Mouse (Mus musculus) liver, embryonic 12.5 days (tissue): ENCODE results near the gene Epha3. TPM values are rescaled to one million over a fixed set of nuclear protein-coding genes. Genes with fewer than 3 reads are reported as not detected.

Experiments used
- ATAC-seq: fragments of 200-750 bp; cut with Nextera tagmentation; 2 replicates; pipeline ENCODE4 v1.8.0; 2017; ENCODE audit warnings: moderate number of reproducible peaks, mild to moderate bottlenecking, moderate library complexity
- H3K27ac ChIP-seq: fragments of 300-500 bp; sonication (generic); 2 replicates; pipeline ENCODE4 v1.5.1; 2016; ENCODE audit warnings: mild to moderate bottlenecking
- H3K27me3 ChIP-seq: fragments of 300-500 bp; sonication (generic); replicated peaks from 2 replicates; pipeline ENCODE4 v1.6.1; 2016; ENCODE audit warnings: mild to moderate bottlenecking, moderate library complexity
- H3K36me3 ChIP-seq: fragments of 300-500 bp; sonication (generic); 2 replicates; pipeline ENCODE4 v1.6.1; 2016; ENCODE audit warnings: mild to moderate bottlenecking, moderate library complexity
- H3K4me1 ChIP-seq: fragments of 300-500 bp; sonication (generic); 2 replicates; pipeline ENCODE4 v1.6.1; 2016
- H3K4me2 ChIP-seq: fragments of 300-500 bp; sonication (generic); 2 replicates; pipeline ENCODE4 v1.6.1; 2016; ENCODE audit warnings: mild to moderate bottlenecking, moderate library complexity
- H3K4me3 ChIP-seq: fragments of 300-500 bp; sonication (generic); 2 replicates; pipeline ENCODE4 v1.5.1; 2016; ENCODE audit warnings: mild to moderate bottlenecking, moderate library complexity
- H3K9ac ChIP-seq: fragments of 300-500 bp; sonication (generic); 2 replicates; pipeline ENCODE4 v1.6.1; 2016; ENCODE audit warnings: mild to moderate bottlenecking, moderate library complexity
- H3K9me3 ChIP-seq: fragments of 300-500 bp; sonication (generic); replicated peaks from 2 replicates; pipeline ENCODE4 v1.6.1; 2016; ENCODE audit warnings: mild to moderate bottlenecking, moderate library complexity
- WGBS: fragments of 180-500 bp; shearing (Covaris S2); methylation state at CpG from one replicate; pipeline ENCODE4 v1.1.7; 2016; ENCODE audit not compliant: insufficient replicate concordance; 5-methylcytosine and 5-hydroxymethylcytosine counted together
- polyA plus RNA-seq: library from polyadenylated mRNA; unstranded; fragments of >200 nt; fragmentation: Nextera tagmentation; extraction: Ambion mirVana; gene quantifications from 2 replicates; pipeline ENCODE4 v1.2.1, GENCODE M21; 2016

Gene Epha3
- 2.3 and 2.9 TPM in 2 replicates for polyA plus RNA-seq

DNA sequence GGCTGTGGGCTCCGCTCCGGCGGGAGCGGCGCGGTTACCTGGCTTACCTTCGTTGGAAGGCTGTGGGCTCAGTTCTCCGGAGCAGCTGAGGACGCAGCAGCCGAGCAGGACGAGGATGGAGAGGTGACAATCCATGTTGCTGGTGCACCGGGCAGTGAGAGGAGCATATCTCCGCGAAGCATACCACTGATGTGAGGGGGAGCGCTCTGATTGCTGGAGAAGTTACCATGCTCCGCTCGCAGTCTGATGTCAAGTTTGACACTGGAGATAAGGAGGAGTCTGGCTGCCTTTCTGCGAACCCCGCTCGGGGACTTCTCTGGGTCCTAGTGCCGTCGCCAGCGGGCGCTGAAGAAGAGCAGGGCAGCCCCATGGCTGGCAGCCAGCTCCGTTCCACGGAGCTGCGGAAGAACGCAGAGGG lies at the start of gene Epha3:
Gene Epha3, minus strand, starts transcription at position 263 of the 418 bp plus-strand sequence.
- Histone ChIP-seq H3K4me1 (0 out of 2 replicates have a peak, but pooled peaks cover 3% of the 10 kb centered on the region), H3K27ac (no peak within 1 kb of the TSS), H3K9me3 (no peaks in the 10 kb centered on the region), H3K9ac (no peak within 1 kb of the TSS), H3K4me3 (peak within 1 kb of the TSS; percentile 41), H3K36me3 (no peaks in the 10 kb centered on the region), H3K27me3 (peaks cover 11% of the 10 kb centered on the region), H3K4me2 (peak within 1 kb of the TSS; percentile 59)
- 0% methylated on average over 28 of the region's 28 CpGs for WGBS
- ATAC-seq, result peak; percentile 40; the same call in 1 of the 2 replicates

- Histone ChIP-seq H3K9ac (no peak overlapping the region), H3K4me3 (no peak overlapping the region), H3K27ac (no peak overlapping the region), H3K4me2 (no peak overlapping the region), H3K9me3 (no peaks in the 10 kb centered on the region), H3K4me1 (no peaks in the 10 kb centered on the region), H3K36me3 (no peaks in the 10 kb centered on the region), H3K27me3 (no peaks in the 10 kb centered on the region)
- WGBS, result 56% methylated on average over 13 of the region's 13 CpGs
- ATAC-seq, result no peak
Observed at GRCm38 (mm10) chr16:63903425-63903824, 39.5 kb upstream of the Epha3 start.

DNA sequence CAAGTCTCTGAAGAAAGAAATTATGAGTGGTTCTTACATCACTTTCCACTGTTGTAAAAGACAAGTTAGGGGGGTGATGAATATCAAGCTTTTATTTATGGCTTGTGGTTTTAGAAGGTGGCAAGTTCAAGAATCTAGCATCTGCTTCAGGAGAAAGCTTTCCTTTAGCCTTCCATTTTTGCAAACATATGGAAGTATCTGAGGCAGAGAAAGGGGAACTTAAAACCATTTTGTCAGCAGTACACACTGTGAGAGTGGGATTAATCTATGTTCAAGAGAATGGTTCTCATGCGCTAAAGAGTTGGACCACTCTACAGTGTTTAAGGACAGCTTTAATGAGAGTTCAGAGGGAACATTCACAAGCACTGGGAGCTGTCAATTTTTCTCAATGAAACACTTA lies 17.2 kb upstream of the Epha3 start:
- no peak overlapping the region for H3K4me3 ChIP-seq
- H3K36me3 ChIP-seq, result no peaks in the 10 kb centered on the region
- ATAC-seq, result no peak
- no peak overlapping the region for H3K27ac ChIP-seq
- H3K9me3 ChIP-seq, result no peaks in the 10 kb centered on the region
- no peaks in the 10 kb centered on the region for H3K27me3 ChIP-seq
- H3K4me2 ChIP-seq, result no peak overlapping the region
- 86% methylated on average over 1 of the region's 1 CpGs for WGBS
- H3K9ac ChIP-seq, result no peak overlapping the region
- H3K4me1 ChIP-seq, result no peaks in the 10 kb centered on the region

GRCm38 (mm10) chr16:63872313-63872712 lies 8.3 kb upstream of the Epha3 start:
- WGBS, result 9% methylated on average over 7 of the region's 7 CpGs
- H3K9ac ChIP-seq, result no peak overlapping the region
- H3K27me3 ChIP-seq, result no peaks in the 10 kb centered on the region
- no peaks in the 10 kb centered on the region for H3K36me3 ChIP-seq
- no peaks in the 10 kb centered on the region for H3K4me1 ChIP-seq
- no peak for ATAC-seq
- H3K9me3 ChIP-seq, result no peaks in the 10 kb centered on the region
- no peak overlapping the region for H3K4me2 ChIP-seq
- H3K27ac ChIP-seq, result no peak overlapping the region
- H3K4me3 ChIP-seq, result no peak overlapping the region

GRCm38 (mm10) chr16:63864463-63864976 lies 545 bp upstream of the Epha3 start:
- peaks cover 11% of the 10 kb centered on the region for H3K27me3 ChIP-seq
- H3K9ac ChIP-seq, result no peak overlapping the region
- H3K4me2 ChIP-seq, result peak overlapping the region; percentile 59
- 0 out of 2 replicates have a peak, but pooled peaks cover 3% of the 10 kb centered on the region for H3K4me1 ChIP-seq
- ATAC-seq, result no peak
- 29% methylated on average over 7 of the region's 7 CpGs for WGBS
- H3K9me3 ChIP-seq, result no peaks in the 10 kb centered on the region
- peak overlapping the region; percentile 41; the same call in 1 of the 2 replicates for H3K4me3 ChIP-seq
- no peak overlapping the region for H3K27ac ChIP-seq
- H3K36me3 ChIP-seq, result no peaks in the 10 kb centered on the region

DNA sequence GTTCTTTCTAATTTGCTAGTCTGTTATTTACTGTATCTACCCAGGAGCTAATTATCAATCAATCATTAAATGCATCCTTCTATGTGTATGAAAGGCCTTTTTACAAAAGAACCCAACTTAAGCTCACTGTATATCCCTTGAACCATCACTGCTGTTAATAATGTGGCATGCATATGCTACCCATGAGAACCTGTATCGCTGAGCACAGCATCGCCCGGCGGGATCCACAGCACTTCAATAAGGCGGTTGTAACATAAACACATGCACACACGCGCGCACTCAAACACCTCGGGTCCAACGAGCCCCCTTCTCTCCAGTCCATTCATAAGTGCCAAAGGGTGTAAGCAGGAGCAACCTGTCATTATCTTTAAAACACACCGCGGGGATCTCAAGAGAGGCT lies 794 bp downstream of the Epha3 start:
- Histone ChIP-seq H3K9me3 (no peaks in the 10 kb centered on the region), H3K27ac (no peak overlapping the region), H3K36me3 (no peaks in the 10 kb centered on the region), H3K4me3 (no peak overlapping the region), H3K27me3 (peaks cover 11% of the 10 kb centered on the region), H3K4me1 (0 out of 2 replicates have a peak, but pooled peaks cover 3% of the 10 kb centered on the region), H3K4me2 (peak overlapping the region; percentile 59), H3K9ac (no peak overlapping the region)
- ATAC-seq, result no peak
- 5% methylated on average over 12 of the region's 12 CpGs for WGBS

GRCm38 (mm10) chr16:63857561-63857960 lies 6.4 kb downstream of the Epha3 start:
- H3K4me3 ChIP-seq, result peak overlapping the region; percentile 40
- H3K4me2 ChIP-seq, result peak overlapping the region; percentile 60
- peaks cover 17% of the 10 kb centered on the region for H3K27me3 ChIP-seq
- no peaks in the 10 kb centered on the region for H3K36me3 ChIP-seq
- no peak overlapping the region for H3K27ac ChIP-seq
- no peak for ATAC-seq
- H3K9me3 ChIP-seq, result no peaks in the 10 kb centered on the region
- no peaks in the 10 kb centered on the region for H3K4me1 ChIP-seq
- WGBS, result 3% methylated on average over 11 of the region's 11 CpGs
- no peak overlapping the region for H3K9ac ChIP-seq

- H3K4me1 ChIP-seq, result no peaks in the 10 kb centered on the region
- H3K9ac ChIP-seq, result no peak overlapping the region
- peaks cover 17% of the 10 kb centered on the region for H3K27me3 ChIP-seq
- peak overlapping the region; percentile 40 for H3K4me3 ChIP-seq
- H3K4me2 ChIP-seq, result peak overlapping the region; percentile 60
- peak; percentile 61; the same call in 1 of the 2 replicates for ATAC-seq
- no peaks in the 10 kb centered on the region for H3K9me3 ChIP-seq
- H3K27ac ChIP-seq, result no peak overlapping the region
- no peaks in the 10 kb centered on the region for H3K36me3 ChIP-seq
- 3% methylated on average over 33 of the region's 33 CpGs for WGBS
Observed at GRCm38 (mm10) chr16:63856658-63857552, 7.1 kb downstream of the Epha3 start.

DNA sequence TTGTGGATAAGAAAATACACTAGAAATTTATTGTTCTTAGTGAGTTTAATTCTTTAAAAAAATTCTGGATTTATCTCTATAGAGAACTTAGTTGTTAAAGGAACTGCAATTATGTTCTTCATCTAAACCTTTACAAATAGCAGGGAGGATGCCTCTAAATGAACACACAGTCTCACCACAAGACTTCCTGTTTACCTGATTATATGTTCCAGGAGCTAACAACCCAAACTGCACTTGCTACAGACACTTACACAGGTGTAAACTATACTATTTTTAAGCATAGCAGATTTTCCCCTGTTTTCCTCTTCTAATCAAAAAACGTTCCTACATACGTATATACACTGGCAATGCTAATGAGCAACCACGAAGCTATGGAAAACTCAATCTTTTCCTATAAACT lies 13.7 kb downstream of the Epha3 start:
- Histone ChIP-seq H3K9me3 (no peaks in the 10 kb centered on the region), H3K4me3 (no peak overlapping the region), H3K27ac (no peak overlapping the region), H3K27me3 (no peaks in the 10 kb centered on the region), H3K36me3 (no peaks in the 10 kb centered on the region), H3K4me1 (no peaks in the 10 kb centered on the region), H3K4me2 (no peak overlapping the region), H3K9ac (no peak overlapping the region)
- 61% methylated on average over 3 of the region's 3 CpGs for WGBS
- no peak for ATAC-seq

DNA sequence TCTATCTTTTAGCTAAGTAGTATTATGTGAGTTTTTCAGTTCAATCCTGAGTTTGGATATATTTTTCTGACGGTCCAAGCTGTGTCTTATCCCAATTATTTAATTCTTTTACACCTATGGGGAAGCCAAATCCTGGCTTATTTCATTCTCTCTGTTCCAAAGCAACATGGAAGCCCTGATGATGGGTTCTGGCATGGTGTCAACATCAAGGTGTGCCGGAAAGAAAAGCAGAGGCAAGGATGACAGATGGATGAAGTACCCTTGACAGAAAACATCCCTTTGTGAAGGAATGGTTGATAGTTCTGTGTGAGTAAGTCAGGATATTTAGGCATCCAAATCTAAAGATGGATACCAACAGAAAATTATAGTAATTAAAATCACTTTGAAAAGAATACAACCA lies 21.1 kb downstream of the Epha3 start:
- no peak for ATAC-seq
- 73% methylated on average over 2 of the region's 2 CpGs for WGBS
- no peak overlapping the region for H3K4me3 ChIP-seq
- H3K36me3 ChIP-seq, result no peaks in the 10 kb centered on the region
- H3K4me2 ChIP-seq, result no peak overlapping the region
- H3K27me3 ChIP-seq, result no peaks in the 10 kb centered on the region
- H3K4me1 ChIP-seq, result no peaks in the 10 kb centered on the region
- no peak overlapping the region for H3K9ac ChIP-seq
- H3K9me3 ChIP-seq, result no peaks in the 10 kb centered on the region
- no peak overlapping the region for H3K27ac ChIP-seq

DNA sequence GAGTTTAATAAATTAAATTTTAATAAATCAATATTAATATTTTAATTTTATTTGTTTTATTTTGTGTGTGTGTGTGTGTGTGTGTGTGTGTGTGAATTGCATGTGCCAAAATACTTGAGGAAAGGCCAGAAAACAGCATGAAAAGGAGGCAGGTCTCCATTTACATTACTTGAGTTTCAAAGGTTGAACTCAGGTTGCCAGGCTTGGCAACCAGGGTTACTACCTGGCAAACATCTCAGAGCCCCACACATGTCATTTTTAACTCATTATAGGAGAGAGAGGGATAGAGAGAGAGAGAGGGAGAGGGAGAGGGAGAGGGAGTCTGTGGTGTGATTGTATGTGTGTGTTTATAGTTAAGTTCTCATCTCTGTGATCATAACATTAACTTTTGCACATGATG lies 26.5 kb downstream of the Epha3 start:
- no peak overlapping the region for H3K4me2 ChIP-seq
- no peak for ATAC-seq
- no peak overlapping the region for H3K27ac ChIP-seq
- no peaks in the 10 kb centered on the region for H3K36me3 ChIP-seq
- no peaks in the 10 kb centered on the region for H3K4me1 ChIP-seq
- no peaks in the 10 kb centered on the region for H3K27me3 ChIP-seq
- no peak overlapping the region for H3K9ac ChIP-seq
- no peak overlapping the region for H3K4me3 ChIP-seq
- H3K9me3 ChIP-seq, result no peaks in the 10 kb centered on the region

DNA sequence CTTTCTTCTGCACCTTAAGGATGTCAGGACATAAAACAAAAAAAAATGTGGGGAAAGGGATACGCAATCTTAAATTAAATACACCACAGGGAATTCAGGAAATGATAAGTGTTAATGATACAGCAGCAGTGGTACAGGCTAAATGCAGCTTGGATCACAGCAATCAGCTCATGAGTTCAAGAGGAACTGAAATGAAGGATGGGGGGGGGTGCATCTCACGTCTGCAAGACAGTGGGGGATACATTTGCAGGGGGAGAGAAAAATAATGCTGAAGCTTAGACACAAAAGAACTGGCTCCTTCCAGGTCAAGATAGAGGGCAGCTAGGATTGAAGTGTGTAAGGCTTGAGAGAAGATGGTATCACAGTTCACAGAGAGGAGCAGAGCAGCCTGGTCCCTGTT lies 42.8 kb downstream of the Epha3 start:
- ATAC-seq, result no peak
- H3K27ac ChIP-seq, result no peak overlapping the region
- 52% methylated on average over 2 of the region's 2 CpGs for WGBS
- H3K4me2 ChIP-seq, result no peak overlapping the region
- H3K9ac ChIP-seq, result no peak overlapping the region
- H3K27me3 ChIP-seq, result no peaks in the 10 kb centered on the region
- no peaks in the 10 kb centered on the region for H3K9me3 ChIP-seq
- no peak overlapping the region for H3K4me3 ChIP-seq
- no peaks in the 10 kb centered on the region for H3K36me3 ChIP-seq
- no peaks in the 10 kb centered on the region for H3K4me1 ChIP-seq
